Mouse (Mus musculus) adrenal gland, adult 2 months (tissue): ENCODE data around the gene Aff1. TPM values are rescaled to one million over a fixed set of nuclear protein-coding genes. Genes with fewer than 3 reads are reported as not detected.
A peak's percentile ranks its signal among the peaks of the same experiment; 100 is the strongest.

ENCODE experiments used
- DNase-seq: peaks from one replicate; pipeline ENCODE4 v3.0.0; 2021
- polyA plus RNA-seq: library from polyadenylated mRNA; depleted of rRNA; stranded (reverse); fragments of >200 nt; gene quantifications from 2 replicates; pipeline ENCODE4 v1.2.3, GENCODE M21; 2012
- total RNA-seq, 2 experiments: library from RNA; stranded (reverse); gene quantifications; 2 replicates each; pipeline ENCODE4 v1.2.3; 2021

Gene Aff1
- total and polyA plus RNA-seq, 3 experiments: 5.6 to 50.0 (median 32.8) TPM

DNA sequence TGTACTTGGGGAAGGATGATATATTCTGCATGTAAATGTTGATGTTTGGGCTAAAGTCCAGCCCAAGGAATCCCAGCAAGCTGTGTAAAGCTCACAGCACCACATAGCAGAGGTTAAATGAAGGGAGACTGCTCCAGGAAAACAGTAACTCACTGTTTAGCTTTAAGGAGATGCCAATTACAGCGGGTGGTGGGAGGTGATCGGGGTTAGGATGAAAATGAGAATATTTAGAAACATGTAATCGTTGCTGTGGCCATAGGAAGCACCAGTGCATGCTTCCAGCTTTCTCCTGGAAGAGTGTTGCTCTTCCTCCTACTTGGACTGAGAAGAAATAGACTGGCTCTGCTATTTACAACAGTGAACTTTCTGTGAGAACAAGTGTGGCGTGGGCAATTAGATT is 80.1 kb downstream of the Aff1 start:
- no peak for DNase-seq

DNA sequence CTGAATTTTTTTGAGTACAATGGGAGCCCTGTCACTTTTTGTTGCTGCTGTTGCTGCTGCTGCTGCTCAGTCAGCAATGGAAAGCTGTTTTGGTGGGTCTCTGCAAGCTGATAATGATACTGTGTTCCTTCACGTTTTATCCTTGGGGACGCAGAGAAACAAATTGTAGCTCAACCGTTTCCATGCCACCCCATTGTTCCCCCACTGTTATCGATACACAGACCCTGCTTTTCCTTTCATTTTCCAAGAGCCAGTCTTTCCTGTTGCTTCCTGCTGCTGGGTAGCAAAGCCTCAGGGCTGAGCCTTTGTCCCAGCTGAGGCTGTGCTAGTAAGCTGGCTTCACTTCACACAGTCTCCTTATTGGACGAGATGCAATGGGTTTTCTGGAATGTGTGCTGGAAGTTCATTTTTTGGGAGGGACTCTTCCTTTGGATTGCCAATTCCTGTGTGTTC is 81.0 kb downstream of the Aff1 start:
- peak; percentile 49 for DNase-seq

DNA sequence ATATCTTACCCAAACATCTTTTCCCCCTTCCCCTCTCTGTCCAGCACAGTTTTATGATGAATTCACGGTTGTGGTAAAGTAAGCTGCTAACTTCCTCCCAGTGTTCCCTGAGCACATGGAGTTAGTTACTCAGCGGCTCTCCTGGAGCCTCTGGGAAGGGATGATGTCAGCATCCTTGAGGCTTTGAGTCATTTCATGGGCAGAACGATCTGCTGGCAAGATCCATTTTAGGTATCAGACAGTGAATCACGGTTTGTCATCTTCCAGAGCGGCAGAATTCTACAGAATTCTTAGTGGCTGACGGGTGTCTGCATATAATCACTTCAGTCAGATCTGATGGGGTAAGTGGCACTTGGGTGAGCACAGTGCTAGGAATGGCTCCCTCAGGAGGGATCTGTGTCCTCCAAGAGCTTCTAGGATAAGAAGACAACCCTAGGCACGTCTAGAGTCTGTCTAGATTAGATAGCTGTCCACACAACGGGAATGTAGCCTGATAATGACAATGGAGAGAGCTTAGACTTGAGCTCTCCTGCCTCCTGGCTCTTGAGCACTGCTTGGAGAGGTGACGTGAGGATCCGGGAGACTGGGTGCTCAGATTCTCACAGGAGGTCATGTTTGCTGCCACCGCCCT is 82.6 kb downstream of the Aff1 start:
- peak; percentile 85 for DNase-seq

DNA sequence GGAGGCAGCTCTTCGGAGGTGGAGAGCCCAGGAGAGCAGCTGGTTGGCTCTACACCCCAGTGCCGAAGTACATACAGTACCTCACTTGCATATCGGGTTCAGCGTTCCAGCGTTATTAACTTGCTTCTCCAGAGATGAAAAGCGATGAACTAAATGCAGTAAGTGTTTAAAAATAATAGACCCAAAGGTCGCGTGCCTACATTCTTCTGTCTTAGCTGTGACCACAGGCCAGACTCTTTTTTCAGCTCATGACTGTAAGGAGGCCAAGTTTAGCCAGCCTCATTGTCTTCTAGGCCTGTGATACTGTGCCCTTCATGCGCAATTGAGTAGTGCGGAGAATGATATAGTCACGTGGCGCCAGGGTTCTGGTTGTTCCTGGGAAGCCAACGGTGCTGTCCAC is 83.3 kb downstream of the Aff1 start:
- no peak for DNase-seq

DNA sequence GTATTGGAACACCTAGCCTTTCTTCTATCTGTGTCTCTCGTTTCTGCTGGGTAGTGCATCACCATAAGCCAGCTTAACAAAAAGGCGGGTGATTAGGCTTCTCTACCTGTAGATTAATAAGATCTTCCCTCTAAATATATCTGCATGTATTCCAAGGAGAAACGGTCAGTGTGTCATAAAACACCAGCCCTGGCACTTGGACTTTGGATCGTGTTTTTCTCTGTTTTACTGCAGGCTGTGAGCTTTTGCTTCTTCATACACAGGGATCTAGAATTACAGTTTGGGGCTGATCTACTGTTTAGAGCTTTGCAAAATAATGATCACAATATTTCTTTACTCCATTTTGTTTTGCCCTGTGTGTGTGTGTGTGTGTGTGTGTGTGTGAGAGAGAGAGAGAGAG is 84.7 kb downstream of the Aff1 start:
- no peak for DNase-seq

DNA sequence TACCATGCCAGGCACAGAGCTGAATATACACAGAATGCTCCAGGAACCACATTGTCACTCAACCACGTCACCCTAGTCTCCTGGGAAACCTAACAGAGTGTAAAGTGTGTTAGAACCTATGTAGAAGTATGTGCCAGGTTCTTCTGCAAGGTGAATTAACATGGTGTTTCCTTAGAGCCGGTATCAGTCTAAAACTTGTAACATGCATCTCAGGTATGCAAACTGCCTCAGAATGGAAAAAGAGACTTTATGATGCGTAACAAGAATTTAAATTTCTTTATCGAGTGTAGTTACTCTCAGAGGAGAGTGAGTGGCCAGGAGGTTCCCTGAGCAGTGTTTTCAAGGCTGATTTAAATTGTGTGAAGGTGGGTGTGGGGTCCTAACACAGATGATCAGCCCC is 85.3 kb downstream of the Aff1 start:
- no peak for DNase-seq

DNA sequence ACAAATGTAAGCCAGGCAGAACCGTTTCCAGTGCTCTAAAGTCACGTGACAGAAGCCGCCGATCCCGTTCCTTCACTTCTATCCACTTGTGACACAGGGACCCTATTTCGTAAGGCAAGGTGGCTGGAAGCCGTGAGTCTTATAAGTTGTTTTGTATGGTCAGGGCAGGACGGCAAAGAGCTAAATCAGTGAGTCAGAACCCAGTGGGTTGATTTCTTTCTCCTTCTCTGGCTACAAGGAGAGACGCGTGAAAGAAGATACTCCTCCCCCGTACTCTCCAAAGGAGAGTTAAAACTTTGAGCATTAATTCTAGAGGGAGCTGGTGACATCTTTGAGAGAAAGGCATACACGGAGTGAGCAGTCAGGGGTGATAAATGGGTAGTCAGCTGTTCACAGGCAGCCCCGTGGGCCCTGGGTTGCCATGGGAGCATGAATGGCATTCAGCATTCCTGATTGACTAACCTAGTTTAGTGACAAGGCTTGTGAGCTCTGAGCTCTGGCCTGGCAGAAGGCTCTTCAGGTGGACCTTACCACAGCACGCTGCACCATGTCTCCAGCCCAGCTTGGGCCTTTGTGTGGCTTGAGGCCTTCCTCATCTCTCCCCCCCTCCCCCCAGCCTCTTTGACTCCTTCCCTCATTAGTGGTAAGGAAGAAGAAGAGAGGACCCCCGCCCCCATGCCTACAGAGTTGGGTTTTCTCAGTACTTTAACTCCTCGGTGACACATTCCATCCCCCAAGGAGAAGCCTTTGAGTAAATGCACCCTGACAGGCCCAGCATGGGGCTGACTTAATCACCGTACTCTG is 86.3 kb downstream of the Aff1 start:
- DNase-seq: peak; percentile 74

DNA sequence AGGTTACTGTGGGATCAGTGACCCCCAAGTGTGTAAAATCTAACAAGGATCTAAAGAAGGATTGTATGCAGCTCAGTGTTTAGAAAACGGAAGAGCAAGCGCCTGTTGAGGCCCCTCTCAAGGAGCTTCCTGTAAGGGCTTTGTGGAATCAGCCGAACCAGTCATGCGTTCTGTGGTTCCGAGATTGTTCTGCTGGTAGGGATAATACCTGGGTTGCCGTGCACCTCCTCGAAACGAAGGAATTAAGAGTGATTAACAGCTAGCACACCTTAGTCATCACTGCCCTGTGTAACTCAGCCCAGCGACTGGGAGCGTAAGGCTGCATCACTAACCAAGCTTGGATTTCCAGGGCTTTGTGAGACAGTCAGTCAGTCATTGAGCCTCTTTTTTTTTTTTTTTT is 87.7 kb downstream of the Aff1 start:
- no peak for DNase-seq

DNA sequence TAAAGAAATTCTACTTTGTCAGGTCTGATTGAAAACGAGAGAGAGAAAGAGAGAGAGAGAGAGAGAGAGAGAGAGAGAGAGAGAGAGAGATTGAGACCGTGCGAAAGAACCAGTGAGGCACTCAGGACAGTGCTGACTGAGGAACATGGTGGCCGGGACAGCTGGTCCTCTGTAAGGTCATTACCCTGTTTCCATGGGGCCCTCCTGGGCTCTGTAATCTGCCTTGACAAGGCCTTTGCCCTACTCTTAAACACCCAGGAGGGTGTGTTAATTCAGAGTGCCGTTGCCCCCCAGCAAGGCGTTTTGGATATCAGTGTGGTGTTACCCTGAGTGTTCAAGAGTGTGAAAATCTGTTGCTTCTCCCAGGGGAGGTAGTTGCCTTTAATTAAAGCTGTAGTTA is 88.1 kb downstream of the Aff1 start:
- no peak for DNase-seq

DNA sequence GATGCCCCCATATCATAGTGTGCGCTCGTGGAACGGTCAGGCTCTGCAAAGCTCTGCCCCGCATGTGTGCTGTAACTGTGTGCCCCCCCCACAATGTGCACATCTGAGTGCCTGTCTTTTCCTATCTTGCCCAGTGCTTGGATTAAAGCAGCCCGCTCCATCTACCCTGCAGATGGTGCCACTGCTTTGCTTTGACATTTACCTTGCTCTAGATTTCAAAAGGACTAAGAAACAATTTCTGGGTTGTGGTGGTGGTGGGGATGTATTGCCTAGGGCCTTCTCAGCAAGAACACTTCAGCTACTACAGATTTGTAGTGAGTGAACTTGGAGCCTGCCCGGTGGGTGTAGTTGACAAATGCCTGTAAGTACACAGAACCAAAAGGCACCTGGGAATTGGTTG is 88.7 kb downstream of the Aff1 start:
- no peak for DNase-seq

DNA sequence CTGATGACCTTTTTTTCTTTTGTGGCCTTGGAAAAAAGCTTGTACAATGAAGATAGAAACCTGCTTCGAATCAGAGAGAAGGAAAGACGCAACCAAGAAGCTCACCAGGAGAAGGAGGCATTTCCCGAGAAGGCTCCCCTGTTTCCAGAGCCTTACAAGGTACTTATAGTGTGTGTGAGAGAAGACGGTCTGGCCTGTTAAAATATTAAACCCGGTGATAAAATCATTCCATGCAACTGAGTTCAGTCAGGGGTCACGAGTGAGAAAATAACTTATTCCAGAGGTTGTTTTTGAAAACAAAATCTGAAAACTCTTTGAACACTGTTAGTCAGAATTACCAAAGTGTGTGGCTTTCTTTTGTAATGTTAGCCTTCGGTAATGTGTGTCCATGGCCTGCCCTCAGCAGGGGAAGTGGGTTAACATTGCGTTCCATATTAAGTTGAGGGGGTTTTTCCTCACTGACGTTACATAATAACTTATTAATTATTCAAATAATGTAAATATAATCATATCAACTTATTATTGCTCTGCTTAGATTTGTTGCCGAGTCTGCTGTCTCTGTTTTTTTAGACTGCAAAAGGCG is 91.0 kb downstream of the Aff1 start:
- DNase-seq: no peak

DNA sequence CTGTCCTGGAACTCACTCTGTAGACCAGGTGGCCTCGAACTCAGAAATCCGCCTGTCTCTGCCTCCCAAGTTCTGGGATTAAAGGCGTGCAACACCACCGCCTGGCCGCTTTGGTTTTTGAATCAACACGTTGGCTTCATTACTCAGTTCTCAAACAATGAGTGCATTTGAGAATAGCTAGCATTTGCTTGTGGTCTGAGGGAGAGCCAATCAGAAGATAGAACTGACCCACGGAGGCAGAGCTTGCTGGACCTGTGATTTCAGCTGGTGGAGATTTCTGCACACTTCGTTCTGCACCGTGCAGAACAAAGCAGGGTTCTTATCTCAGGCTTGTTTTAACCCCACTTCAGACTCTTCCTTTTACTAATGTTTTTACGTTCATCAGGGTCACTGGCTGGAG is 93.9 kb downstream of the Aff1 start:
- no peak for DNase-seq

DNA sequence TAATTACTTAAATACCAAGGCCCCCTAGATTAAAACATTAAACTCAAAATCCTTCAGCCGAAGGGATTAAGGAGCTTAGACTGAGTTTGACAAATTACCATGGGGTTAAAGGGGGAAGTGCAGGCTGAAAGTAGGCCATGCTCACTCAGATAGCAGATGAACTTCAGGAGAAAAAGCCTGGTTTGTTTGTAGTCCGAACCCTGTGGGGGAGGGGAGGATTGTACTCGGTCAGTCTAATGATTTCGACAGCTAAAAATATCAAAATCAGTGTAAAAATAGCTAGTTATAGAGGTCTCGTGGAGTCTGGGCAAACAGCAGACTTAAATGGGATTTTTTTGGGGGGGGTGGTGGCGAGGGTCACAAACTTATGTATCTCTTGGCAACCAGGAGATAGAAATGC is 96.3 kb downstream of the Aff1 start:
- DNase-seq: peak; percentile 59

DNA sequence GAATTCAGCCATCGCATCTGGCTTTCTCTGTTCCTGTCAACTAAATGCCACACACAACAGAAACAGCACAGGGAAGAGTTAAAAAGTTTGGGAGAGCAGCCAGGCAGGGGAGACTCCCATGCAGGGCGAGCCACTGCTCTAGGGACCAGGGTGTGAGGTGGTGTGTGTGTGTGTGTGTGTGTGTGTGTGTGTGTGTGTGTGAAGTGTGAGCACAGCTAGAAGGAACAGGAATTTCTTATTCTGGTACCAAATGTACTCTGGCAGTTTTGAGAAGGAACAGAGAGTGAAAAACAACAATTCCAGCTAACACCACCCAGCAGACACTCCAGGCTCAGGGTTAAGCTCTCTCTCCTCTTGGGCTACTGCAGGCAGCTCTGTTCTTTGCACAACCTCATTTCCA is 96.8 kb downstream of the Aff1 start:
- DNase-seq: peak; percentile 50

DNA sequence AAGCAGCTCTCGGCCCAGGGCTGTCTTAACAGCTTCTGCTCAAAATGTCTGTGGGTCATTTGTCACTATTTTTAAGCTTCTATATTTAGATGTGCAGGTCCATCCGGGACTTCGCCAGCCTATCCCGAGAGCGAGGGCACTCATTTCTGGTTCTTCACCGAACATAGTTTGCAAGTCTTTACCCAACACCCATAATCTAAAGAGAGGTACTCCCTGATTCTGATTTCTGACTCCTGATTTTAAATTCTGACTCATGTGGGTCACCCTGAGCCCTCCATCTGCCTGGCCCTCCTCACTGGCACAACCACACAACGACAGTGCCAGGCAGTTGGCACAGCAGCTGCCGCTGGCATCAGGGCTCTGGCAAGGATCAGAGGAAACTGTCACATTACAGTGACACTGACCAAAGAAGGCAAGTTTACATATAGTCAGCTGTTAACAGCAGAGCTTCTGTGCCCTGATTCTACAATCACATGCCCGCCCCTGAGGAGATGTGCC is 97.5 kb downstream of the Aff1 start:
- peak; percentile 87 for DNase-seq

DNA sequence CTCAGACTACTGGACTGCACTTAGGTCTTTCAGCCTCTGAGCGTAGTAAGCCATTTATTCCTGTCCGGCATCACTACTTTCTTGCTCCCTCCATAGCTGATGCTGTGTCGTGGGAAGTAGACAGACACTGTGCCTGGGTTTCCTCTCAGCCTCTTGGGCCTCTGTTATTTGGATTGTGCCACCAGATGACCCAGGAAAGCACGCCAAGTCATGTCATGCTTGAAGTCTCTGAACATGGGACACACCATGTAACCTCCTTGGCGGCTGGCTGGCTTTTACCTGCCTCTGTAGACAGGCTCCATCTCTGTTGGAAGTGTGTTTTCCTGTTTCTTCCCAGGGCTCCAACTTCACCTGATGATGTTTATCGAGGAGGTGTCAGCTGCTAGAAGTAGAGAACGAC is 99.6 kb downstream of the Aff1 start:
- no peak for DNase-seq

DNA sequence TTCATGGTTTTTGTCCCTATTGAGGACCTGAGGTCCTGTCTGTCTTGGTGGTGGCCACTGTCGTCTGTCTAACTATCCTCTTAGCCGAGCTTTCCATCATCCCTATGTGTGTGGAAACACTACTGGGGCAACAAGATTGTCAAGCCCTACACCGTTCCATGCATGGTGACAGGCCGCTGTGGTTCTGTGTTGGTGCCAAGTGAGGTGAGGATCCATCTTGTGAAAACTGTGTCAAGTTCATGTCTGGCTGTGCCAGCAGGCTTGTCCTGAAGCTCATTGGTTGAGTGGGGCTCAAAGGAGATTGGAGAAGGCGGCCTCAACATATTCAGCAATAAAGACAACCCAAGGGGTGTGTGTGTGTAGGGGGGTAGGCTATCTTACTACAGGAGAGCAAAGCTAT is 102.9 kb downstream of the Aff1 start:
- no peak for DNase-seq

DNA sequence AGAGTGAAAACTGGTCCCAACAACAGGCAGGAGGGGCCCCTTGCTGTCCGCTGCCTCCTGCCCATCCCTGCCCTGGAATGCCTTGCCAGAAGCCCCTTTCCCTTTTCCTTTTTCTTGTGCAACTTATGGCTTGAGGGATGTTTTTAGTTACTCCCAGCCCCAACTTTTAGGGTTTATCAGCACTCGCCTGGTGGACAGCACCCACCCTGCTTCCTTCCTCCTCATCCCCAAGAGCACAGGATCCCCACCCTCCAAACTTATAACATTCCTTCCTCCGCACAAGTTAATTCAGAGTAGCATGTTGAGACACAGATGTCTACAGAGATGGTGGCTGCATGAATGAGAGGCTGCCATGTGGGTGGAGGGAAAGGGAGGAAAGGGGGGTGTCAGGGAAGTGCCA is 103.9 kb downstream of the Aff1 start:
- DNase-seq: no peak

DNA sequence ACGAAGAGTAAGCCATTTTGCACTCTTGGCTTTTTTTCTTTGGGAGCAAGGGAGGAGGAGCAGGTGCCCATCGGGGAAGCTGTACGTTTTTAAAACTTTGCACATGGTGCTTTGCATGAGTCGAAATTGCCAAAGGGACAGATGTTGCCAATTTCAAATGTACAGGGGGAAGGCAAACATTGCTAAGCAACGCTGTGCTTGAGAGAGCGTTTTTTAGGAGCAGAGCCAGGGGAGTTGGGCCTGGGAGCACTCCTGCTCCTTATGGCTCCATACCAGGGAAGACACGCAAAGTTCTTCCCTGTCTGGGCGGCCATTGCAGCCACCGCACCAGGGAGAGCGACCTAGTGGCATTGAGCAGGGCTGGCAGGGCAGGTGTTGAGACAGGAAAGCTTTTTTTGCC is 105.6 kb downstream of the Aff1 start:
- DNase-seq: no peak

DNA sequence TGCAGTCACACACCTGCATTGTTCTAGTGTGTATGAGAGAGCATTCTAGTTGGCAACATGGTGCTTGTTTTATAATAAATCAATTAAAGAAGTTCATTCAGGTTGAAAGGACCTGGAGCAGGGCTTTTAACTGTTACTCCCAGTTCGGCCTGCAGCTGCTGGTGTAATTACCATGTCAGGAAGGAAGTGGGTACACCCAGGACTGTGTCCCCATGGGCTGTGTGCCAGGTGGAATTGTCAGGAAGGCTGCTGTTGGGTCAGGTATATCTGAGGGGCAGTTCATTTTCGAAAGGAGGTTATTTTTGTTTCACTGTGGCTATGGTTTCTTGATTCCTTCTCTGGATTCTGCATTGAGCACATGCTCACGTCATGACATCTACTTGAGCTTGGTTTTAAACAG is 107.3 kb downstream of the Aff1 start:
- no peak for DNase-seq

DNA sequence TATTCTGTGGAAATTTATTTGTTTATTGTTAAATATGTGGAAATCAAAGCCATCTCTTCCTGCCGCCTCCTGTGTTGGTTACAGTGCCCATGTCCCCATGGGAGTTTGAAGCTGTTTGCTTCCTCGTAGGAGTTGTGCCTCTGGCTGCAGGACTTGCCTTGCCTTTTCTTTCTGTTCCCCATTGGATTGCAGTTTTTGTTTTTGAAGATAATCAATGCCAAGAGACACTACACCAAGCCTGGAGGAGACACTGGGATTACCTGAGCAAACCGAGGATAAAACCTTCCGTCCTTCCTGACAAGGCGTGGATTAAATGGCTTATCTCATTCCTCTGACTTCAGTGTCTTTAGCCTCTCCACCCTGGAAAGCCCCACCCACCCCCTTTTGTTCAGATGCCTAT is 107.8 kb downstream of the Aff1 start:
- no peak for DNase-seq

DNA sequence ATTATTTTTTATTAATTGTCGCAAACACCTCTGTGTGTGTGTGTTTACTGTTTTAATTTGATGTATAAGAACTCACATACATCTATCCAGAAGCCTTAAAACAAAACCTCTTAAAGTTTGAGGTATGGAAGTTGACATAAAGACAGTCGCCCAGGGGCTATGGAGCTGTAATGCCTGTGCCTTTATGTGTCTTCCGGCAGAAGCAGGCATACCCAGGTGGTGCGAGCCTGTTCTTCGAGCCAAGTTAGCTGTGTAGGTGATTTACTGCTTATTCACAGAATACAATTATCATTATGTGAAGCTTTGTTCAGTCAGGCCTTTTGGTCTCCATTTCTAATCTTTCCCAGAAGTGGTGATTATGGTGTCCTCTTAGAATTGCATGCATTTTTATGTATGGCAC is 111.2 kb downstream of the Aff1 start:
- no peak for DNase-seq

DNA sequence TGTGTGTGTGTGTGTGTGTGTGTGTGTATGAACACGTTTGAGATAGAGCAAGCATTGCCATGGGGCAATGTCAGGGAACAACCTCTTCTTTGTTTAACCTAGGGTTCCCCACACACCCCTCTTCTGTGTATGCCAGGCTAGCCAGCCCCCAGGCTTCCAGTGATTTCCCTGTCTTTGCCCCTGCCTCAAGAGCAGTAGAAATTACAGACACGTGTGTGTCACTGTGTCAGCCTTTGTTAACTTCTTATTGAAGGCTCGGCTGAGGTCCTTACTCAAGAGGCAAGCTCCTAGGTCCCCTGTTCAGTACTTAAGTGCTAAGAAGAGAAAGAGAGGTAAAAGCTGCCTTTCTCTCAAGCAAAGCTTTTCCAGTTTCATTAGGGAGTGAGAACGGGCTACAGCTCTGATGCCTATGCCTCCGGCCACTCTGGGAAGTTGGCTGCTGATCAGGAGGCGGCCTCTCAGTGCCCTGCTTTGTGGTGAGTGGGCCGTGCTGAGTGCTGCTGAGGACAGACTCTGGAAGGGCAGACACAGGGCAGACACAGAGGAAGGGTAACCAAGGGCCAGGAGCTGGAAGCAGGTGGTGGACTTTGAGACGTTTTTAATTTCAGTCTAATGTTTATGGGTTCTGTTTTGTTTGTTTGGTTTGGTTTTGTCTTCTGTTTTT is 111.9 kb downstream of the Aff1 start:
- peak; percentile 77 for DNase-seq
